ENCODE assay signal across 7 mouse cellular contexts in genomic region chr2:161341368-161341891, GRCm38 (mm10).
DNase-seq lines count a peak whose midpoint lies in the region; ATAC-seq and TF ChIP-seq lines count a peak whose summit lies in the region.

No protein-coding gene starts in this region.

- H3K4me1 ChIP-seq in intestine, embryonic 14.5 days (replicated peaks; ENCODE audit: control insufficient read depth, insufficient read depth, low read length) = no peaks in the 10 kb centered on the region
- peaks cover 12% of the 10 kb centered on the region; the same call in 1 of the 2 replicates for H3K4me1 ChIP-seq in limb, embryonic 14.5 days (ENCODE audit: control insufficient read depth, insufficient read depth, low read length)
- peaks cover 20% of the 10 kb centered on the region for H3K4me1 ChIP-seq in midbrain, embryonic 16.5 days (ENCODE audit: control insufficient read depth, insufficient read depth, low read length)

- peak overlapping the region; percentile 25; the same call in 1 of the 2 replicates for H3K4me2 ChIP-seq in intestine, embryonic 14.5 days (ENCODE audit: low read length)
- 0 out of 2 replicates have a peak overlapping the region, but pooled peaks have one; percentile 11 for H3K4me2 ChIP-seq in limb, embryonic 14.5 days (replicated peaks; ENCODE audit: low read depth, low read length, severe bottlenecking)
- H3K4me2 ChIP-seq in midbrain, embryonic 16.5 days (ENCODE audit: low read length) = 0 out of 2 replicates have a peak overlapping the region, but pooled peaks have one; percentile 17

- peak; percentile 80 for ATAC-seq in intestine, embryonic 14.5 days (replicated peaks; ENCODE audit: low FRiP score, low TSS enrichment, low read depth)
- peak; percentile 34; the same call in 1 of the 2 replicates for ATAC-seq in limb, embryonic 14.5 days (ENCODE audit: low FRiP score, low read depth)
- peak; percentile 69 for ATAC-seq in midbrain, embryonic 16.5 days

- WGBS in intestine, embryonic 14.5 days = 1% methylated on average over 11 of the region's 11 CpGs
- 6% methylated on average over 11 of the region's 11 CpGs for WGBS in limb, embryonic 14.5 days
- 3% methylated on average over 11 of the region's 11 CpGs for WGBS in midbrain, embryonic 16.5 days

- H3K36me3 ChIP-seq in intestine, embryonic 14.5 days (ENCODE audit: control insufficient read depth, insufficient read depth, low read length) = no peaks in the 10 kb centered on the region
- no peaks in the 10 kb centered on the region for H3K36me3 ChIP-seq in limb, embryonic 14.5 days (ENCODE audit: control insufficient read depth, insufficient read depth, low read length)
- no peaks in the 10 kb centered on the region for H3K36me3 ChIP-seq in midbrain, embryonic 16.5 days (ENCODE audit: control insufficient read depth, insufficient read depth, low read length)

- no peak overlapping the region for H3K27ac ChIP-seq in intestine, embryonic 14.5 days (ENCODE audit: low read depth)
- no peak overlapping the region for H3K27ac ChIP-seq in limb, embryonic 14.5 days (replicated peaks; ENCODE audit: low read depth, low read length)
- peak overlapping the region; percentile 18; the same call in 1 of the 2 replicates for H3K27ac ChIP-seq in midbrain, embryonic 16.5 days (ENCODE audit: low read length)

- DNase-seq in adrenal gland, postnatal 10 days = peak; percentile 33
- DNase-seq in cerebellum, postnatal 25 days = peak; percentile 36 to 37
- DNase-seq in gonadal fat pad, adult 2 months (ENCODE audit: low read depth) = peak; percentile 1
- DNase-seq in intestine, embryonic 14.5 days (ENCODE audit: low spot score) = peak; percentile 63
- DNase-seq in limb, embryonic 14.5 days (ENCODE audit: low spot score) = peak; percentile 26
- DNase-seq in thymus, adult 18-20 months = no peak

- TF ChIP-seq POLR2A in limb, embryonic 14.5 days (IDR thresholded peaks at IDR 0.05; ENCODE audit: borderline replicate concordance, extremely low read depth, insufficient read depth, insufficient read length) = no peak

- H3K9ac ChIP-seq in intestine, embryonic 14.5 days (ENCODE audit: low read length) = no peak overlapping the region
- H3K9ac ChIP-seq in limb, embryonic 14.5 days (ENCODE audit: low read depth, low read length, severe bottlenecking) = no peak overlapping the region
- no peak overlapping the region for H3K9ac ChIP-seq in midbrain, embryonic 16.5 days (ENCODE audit: low read depth, low read length)

- H3K27me3 ChIP-seq in intestine, embryonic 14.5 days (replicated peaks; ENCODE audit: control insufficient read depth, insufficient read depth, low read length) = no peaks in the 10 kb centered on the region
- H3K27me3 ChIP-seq in limb, embryonic 14.5 days (ENCODE audit: control insufficient read depth, insufficient read depth, low read length) = no peaks in the 10 kb centered on the region
- no peaks in the 10 kb centered on the region; the same call in 1 of the 2 replicates for H3K27me3 ChIP-seq in midbrain, embryonic 16.5 days (ENCODE audit: control insufficient read depth, insufficient read depth, low read depth, low read length)

- H3K4me3 ChIP-seq in intestine, embryonic 14.5 days (ENCODE audit: low read depth, low read length) = no peak overlapping the region
- no peak overlapping the region for H3K4me3 ChIP-seq in limb, embryonic 14.5 days (replicated peaks; ENCODE audit: low read length)
- no peak overlapping the region for H3K4me3 ChIP-seq in midbrain, embryonic 16.5 days (ENCODE audit: low read depth, low read length)

- H3K9me3 ChIP-seq in intestine, embryonic 14.5 days (ENCODE audit: control insufficient read depth, low read length) = no peaks in the 10 kb centered on the region
- H3K9me3 ChIP-seq in limb, embryonic 14.5 days (ENCODE audit: control insufficient read depth, low read length) = no peaks in the 10 kb centered on the region
- H3K9me3 ChIP-seq in midbrain, embryonic 16.5 days (replicated peaks; ENCODE audit: control insufficient read depth, low read length, poor library complexity, severe bottlenecking) = no peaks in the 10 kb centered on the region

Comparison
In these comparisons a context has a peak if more than half of its experiments do, and no peak if none do; other contexts are left out.
1. DNase-seq: peak in adrenal gland, postnatal 10 days (single experiment), cerebellum, postnatal 25 days (2 of 2), gonadal fat pad, adult 2 months (single experiment), intestine, embryonic 14.5 days (single experiment) and limb, embryonic 14.5 days (single experiment); none in thymus, adult 18-20 months (0 of 2).
2. Peak in every context shown above with its lines, with median percentiles within 50 percentile points of each other: ATAC-seq and H3K4me2 ChIP-seq.